Mouse (Mus musculus) CH12.LX (cell line): ENCODE data around the gene Gm13285. TPM values are rescaled to one million over a fixed set of nuclear protein-coding genes. Genes with fewer than 3 reads are reported as not detected.

Experiments
- DNase-seq: peaks from one replicate; pipeline ENCODE4 v3.0.0-alpha.2; 2013; ENCODE audit errors: extremely low read depth
- H3K27ac ChIP-seq: 2 replicates; pipeline ENCODE4 v1.5.1; 2012; ENCODE audit warnings: low read depth, mild to moderate bottlenecking, control low read depth, moderate library complexity; ENCODE audit not compliant: insufficient read depth
- H3K27me3 ChIP-seq: replicated peaks from 2 replicates; pipeline ENCODE3; 2012; ENCODE audit warnings: inconsistent platforms
- H3K36me3 ChIP-seq, 2 experiments: replicated peaks in 1 of 2; 2 replicates each; pipeline versions ENCODE3 to v1.6.1; 2012; ENCODE audit warnings: inconsistent platforms in 1 of 2, low read length in 1 of 2, mild to moderate bottlenecking in 1 of 2, mixed read lengths in 1 of 2, moderate library complexity in 1 of 2; ENCODE audit not compliant: control insufficient read depth in 1 of 2, insufficient read depth in 1 of 2
- H3K4me1 ChIP-seq, 2 experiments: 2 replicates each; pipeline ENCODE4 v1.6.1; 2012; ENCODE audit warnings: inconsistent platforms in 1 of 2, moderate library complexity in 1 of 2; ENCODE audit not compliant: insufficient read depth in 2 of 2, control insufficient read depth in 1 of 2
- H3K4me2 ChIP-seq: 2 replicates; pipeline ENCODE4 v1.6.1; 2012; ENCODE audit warnings: low read depth, mild to moderate bottlenecking, control low read depth; ENCODE audit not compliant: poor library complexity, insufficient read depth, severe bottlenecking
- H3K4me3 ChIP-seq, 3 experiments: fragments of 150-350 bp in 1 of 3; sonication (generic) in 1 of 3; replicated peaks in 1 of 3; 2 replicates each; pipeline versions ENCODE3 to v1.5.1; 2011 to 2012; ENCODE audit warnings: low read depth in 2 of 3, low read length in 2 of 3, mild to moderate bottlenecking in 2 of 3, moderate library complexity in 2 of 3, control low read depth in 1 of 3, improper control_type of control experiment in 1 of 3, inconsistent platforms in 1 of 3, mixed read lengths in 1 of 3; ENCODE audit not compliant: poor library complexity in 1 of 3
- H3K79me2 ChIP-seq: replicated peaks from 2 replicates; pipeline ENCODE4 v1.6.1; 2012; ENCODE audit warnings: mild to moderate bottlenecking, moderate library complexity; ENCODE audit not compliant: control insufficient read depth, poor library complexity, insufficient read depth, severe bottlenecking; ENCODE audit errors: extremely low read depth
- H3K9ac ChIP-seq: 2 replicates; pipeline ENCODE4 v1.6.1; 2012; ENCODE audit warnings: low read depth, mild to moderate bottlenecking, control low read depth, moderate library complexity; ENCODE audit not compliant: insufficient read depth
- H3K9me3 ChIP-seq: replicated peaks from 2 replicates; pipeline ENCODE3; 2012; ENCODE audit warnings: low read length, inconsistent platforms, mixed read lengths
- BHLHE40 ChIP-seq: IDR thresholded peaks from 2 replicates; pipeline ENCODE4 v1.6.1; 2011; ENCODE audit warnings: mild to moderate bottlenecking, low read depth, low read length, improper control_type of control experiment
- CHD2 ChIP-seq: IDR thresholded peaks from 2 replicates; pipeline ENCODE4 v1.6.1; 2011; ENCODE audit warnings: low read length, improper control_type of control experiment
- CTCF ChIP-seq, 2 experiments: IDR thresholded peaks in 1 of 2; conservative IDR thresholded peaks in 1 of 2; 2 replicates each; pipeline ENCODE4 v1.5.1; 2011 to 2012; ENCODE audit warnings: low read depth in 2 of 2, low read length in 2 of 2, improper control_type of control experiment in 1 of 2, inconsistent platforms in 1 of 2, mild to moderate bottlenecking in 1 of 2, moderate library complexity in 1 of 2
- E2F4 ChIP-seq: IDR thresholded peaks from 2 replicates; pipeline ENCODE4 v1.6.1; 2011; ENCODE audit warnings: low read depth, low read length, improper control_type of control experiment; ENCODE audit not compliant: insufficient replicate concordance
- EP300 ChIP-seq: IDR thresholded peaks from 2 replicates; pipeline ENCODE4 v1.6.1; 2011; ENCODE audit warnings: low read length, improper control_type of control experiment
- ETS1 ChIP-seq: conservative IDR thresholded peaks from 2 replicates; pipeline ENCODE4 v1.6.1; 2012; ENCODE audit warnings: low read depth, mild to moderate bottlenecking, inconsistent platforms, low read length, improper control_type of control experiment, moderate library complexity
- GABPA ChIP-seq: IDR thresholded peaks from 2 replicates; pipeline ENCODE4 v1.6.1; 2012; ENCODE audit warnings: low read depth, low read length, improper control_type of control experiment, inconsistent platforms; ENCODE audit not compliant: insufficient replicate concordance
- IRF4 ChIP-seq: IDR thresholded peaks from 2 replicates; pipeline ENCODE4 v1.6.1; 2014; ENCODE audit warnings: low read depth, mild to moderate bottlenecking, inconsistent platforms, low read length, improper control_type of control experiment
- JUN ChIP-seq: IDR thresholded peaks from 2 replicates; pipeline ENCODE4 v1.6.1; 2011; ENCODE audit warnings: low read depth, mild to moderate bottlenecking, low read length, improper control_type of control experiment, moderate library complexity; ENCODE audit not compliant: insufficient read depth
- JUND ChIP-seq: conservative IDR thresholded peaks from 2 replicates; pipeline ENCODE4 v1.6.1; 2011; ENCODE audit warnings: low read depth, low read length, improper control_type of control experiment
- MAFK ChIP-seq: IDR thresholded peaks from 2 replicates; pipeline ENCODE4 v1.6.1; 2011; ENCODE audit warnings: low read length, improper control_type of control experiment; ENCODE audit not compliant: insufficient replicate concordance
- MAZ ChIP-seq: IDR thresholded peaks from 2 replicates; pipeline ENCODE4 v1.6.1; 2012; ENCODE audit warnings: low read depth, mild to moderate bottlenecking, inconsistent platforms, low read length, improper control_type of control experiment, moderate library complexity
- PAX5 ChIP-seq: IDR thresholded peaks from 2 replicates; pipeline ENCODE4 v1.6.1; 2012; ENCODE audit warnings: low read length, inconsistent platforms, mixed read lengths
- RAD21 ChIP-seq: IDR thresholded peaks from 2 replicates; pipeline ENCODE4 v1.6.1; 2011; ENCODE audit warnings: low read depth, mild to moderate bottlenecking, low read length, improper control_type of control experiment, moderate library complexity
- RCOR1 ChIP-seq: conservative IDR thresholded peaks from 2 replicates; pipeline ENCODE4 v1.6.1; 2012; ENCODE audit warnings: low read depth, mild to moderate bottlenecking, inconsistent platforms, low read length, improper control_type of control experiment
- SMC3 ChIP-seq: IDR thresholded peaks from 2 replicates; pipeline ENCODE4 v1.6.1; 2011; ENCODE audit warnings: low read depth, low read length, improper control_type of control experiment
- USF1 ChIP-seq: IDR thresholded peaks from 2 replicates; pipeline ENCODE4 v1.6.1; 2014; ENCODE audit warnings: low read depth, mild to moderate bottlenecking, inconsistent platforms, low read length, improper control_type of control experiment
- ZC3H11A ChIP-seq: IDR thresholded peaks from 2 replicates; pipeline ENCODE4 v1.6.1; 2012; ENCODE audit warnings: low read depth, mild to moderate bottlenecking, inconsistent platforms, low read length, improper control_type of control experiment
- ZNF384 ChIP-seq: IDR thresholded peaks from 2 replicates; pipeline ENCODE4 v1.6.1; 2012; ENCODE audit warnings: low read depth, low read length, improper control_type of control experiment, inconsistent platforms
- dilution Hi-C: fragments of 300-500 bp; cut with MboI; formaldehyde crosslinking; loops from 2 replicates; pipeline ENCODE4 v1.14.3; 2020; ENCODE audit warnings: low sequenced_read_pairs; ENCODE audit not compliant: extremely low pct_unique_long_range_greater_than_20kb, extremely low pct_ligation_motif_present
- in situ Hi-C: fragments of 300-500 bp; cut with MboI; formaldehyde crosslinking; loops from 3 replicates; pipeline ENCODE4 v1.14.3; 2019; ENCODE audit warnings: low sequenced_read_pairs, low pct_ligation_motif_present, low pct_unique_long_range_greater_than_20kb, mixed read lengths
- polyA plus RNA-seq: library from polyadenylated mRNA; unstranded; fragments of >175 nt; gene quantifications from 2 replicates; pipeline ENCODE4 v1.2.1, GENCODE M21; 2012; ENCODE audit warnings: low read depth; ENCODE audit not compliant: insufficient read length
- total RNA-seq, 2 experiments: library from RNA; depleted of rRNA; stranded (reverse); fragments of 300-350 nt in 1 of 2; fragments of >200 nt in 1 of 2; gene quantifications; 2 replicates each; pipeline ENCODE4 v1.2.3; 2012 to 2014

Gene Gm13285
- total and polyA plus RNA-seq, 3 experiments: not detected

GRCm38 (mm10) chr4:88840058-88840457, 40.6 kb downstream of the Gm13285 start:
- no peaks in the 10 kb centered on the region for H3K9me3 ChIP-seq
- no peak overlapping the region for H3K4me3 ChIP-seq
- H3K4me2 ChIP-seq: no peak overlapping the region
- no peaks in the 10 kb centered on the region for H3K36me3 ChIP-seq
- in situ Hi-C loops: no loop called here
- TF ChIP-seq JUND: peak; percentile 53
- no peak for TF ChIP-seq ZC3H11A
- peak; percentile 32; the same call in 1 of the 2 replicates for TF ChIP-seq JUN
- TF ChIP-seq PAX5: no peak
- TF ChIP-seq RCOR1: no peak
- no peak for TF ChIP-seq MAFK
- peak; percentile 21; the same call in 1 of the 2 replicates for TF ChIP-seq EP300
- peak; percentile 73; the same call in 1 of the 2 replicates for TF ChIP-seq ZNF384
- TF ChIP-seq, all 38 proteins: peak for 4
- Histone ChIP-seq H3K9ac (no peak overlapping the region), H3K27me3 (peaks cover 51% of the 10 kb centered on the region), H3K79me2 (no peaks in the 10 kb centered on the region), H3K4me1 (peaks cover 5 to 10% of the 10 kb centered on the region in 2 experiments; a peak in 3 of 4 replicates), H3K27ac (no peak overlapping the region)
- dilution Hi-C loops: no loop called here
- DNase-seq: no peak

- Histone ChIP-seq H3K27ac (no peak within 1 kb of the TSS), H3K4me1 (peaks cover 5 to 10% of the 10 kb centered on the region in 2 experiments; a peak in 3 of 4 replicates), H3K9ac (no peak within 1 kb of the TSS), H3K9me3 (no peaks in the 10 kb centered on the region), H3K4me2 (no peak within 1 kb of the TSS), H3K27me3 (peaks cover 59% of the 10 kb centered on the region), H3K4me3 (no peak within 1 kb of the TSS), H3K79me2 (no peaks in the 10 kb centered on the region), H3K36me3 (no peaks in the 10 kb centered on the region)
- dilution Hi-C loops: no loop called here
- in situ Hi-C loops: no loop called here
- TF ChIP-seq EP300: 0 out of 2 replicates have a peak, but pooled peaks have one; percentile 24
- peak; percentile 62; the same call in 1 of the 2 replicates for TF ChIP-seq CHD2
- peak; percentile 63 for TF ChIP-seq IRF4
- no peak for TF ChIP-seq USF1
- no peak for DNase-seq
Observed at GRCm38 (mm10) chr4:88841438-88841911, 42.0 kb downstream of the Gm13285 start, which contains the start of gene Ifna4. Gene Ifna4 (plus strand): TSS chr4:88841861.

- in situ Hi-C loops: no loop called here
- dilution Hi-C loops: no loop called here
- Histone ChIP-seq H3K4me3 (no peak overlapping the region), H3K4me1 (peaks cover 5 to 10% of the 10 kb centered on the region in 2 experiments; a peak in 3 of 4 replicates), H3K27me3 (peaks cover 63% of the 10 kb centered on the region), H3K9ac (no peak overlapping the region), H3K9me3 (no peaks in the 10 kb centered on the region), H3K4me2 (no peak overlapping the region), H3K36me3 (no peaks in the 10 kb centered on the region), H3K27ac (no peak overlapping the region), H3K79me2 (no peaks in the 10 kb centered on the region)
- DNase-seq: no peak
- TF ChIP-seq BHLHE40 (no peak), E2F4 (0 out of 2 replicates have a peak, but pooled peaks have one; percentile 41), GABPA (no peak), RAD21 (peak; percentile 2), SMC3 (peak; percentile 12; the same call in 1 of the 2 replicates), IRF4 (no peak), MAZ (no peak), CTCF (conservative IDR thresholded peaks at IDR 0.05 in 1 of 2, IDR thresholded peaks at IDR 0.05 in 1 of 2; ENCODE audit: low read depth in 2 of 2, low read length in 2 of 2) (peak; percentile 15 to 61; a peak in 3 of 4 replicates), ETS1 (no peak)
Observed at GRCm38 (mm10) chr4:88845334-88845733, 45.9 kb downstream of the Gm13285 start.
